Mouse (Mus musculus): ENCODE data around the gene Mtx1. TPM values are rescaled to one million over a fixed set of nuclear protein-coding genes. Genes with fewer than 3 reads are reported as not detected.

The Mtx1 gene
- polyA plus RNA-seq, 1 experiment from 2014 or later, result 204 TPM

GRCm38 (mm10) chr3:89183959-89184315, 43.0 kb downstream of the Mtx1 start:
- no peak for DNase-seq (ENCODE audit: low spot score)
- WGBS, result 70% methylated on average over 6 of the region's 6 CpGs
- Histone ChIP-seq H3K4me1 (peaks cover 62% of the 10 kb centered on the region), H3K9me3 (no peaks in the 10 kb centered on the region), H3K27ac (peak overlapping the region; percentile 92), H3K4me3 (peak overlapping the region; percentile 80), H3K27me3 (ENCODE audit: insufficient read depth, poor library complexity, severe bottlenecking) (peaks cover 23% of the 10 kb centered on the region; the same call in 1 of the 2 replicates), H3K36me3 (peaks cover 44% of the 10 kb centered on the region)

- WGBS, result 6% methylated on average over 39 of the region's 39 CpGs
- peak within 1 kb of the TSS; percentile 92 for H3K27ac ChIP-seq
- peaks cover 41% of the 10 kb centered on the region for H3K36me3 ChIP-seq
- peak within 1 kb of the TSS; percentile 80 for H3K4me3 ChIP-seq
- DNase-seq (ENCODE audit: low spot score), result peak; percentile 97
- peaks cover 63% of the 10 kb centered on the region for H3K4me1 ChIP-seq
- no peaks in the 10 kb centered on the region for H3K9me3 ChIP-seq
- peaks cover 17% of the 10 kb centered on the region; the same call in 1 of the 2 replicates for H3K27me3 ChIP-seq (ENCODE audit: insufficient read depth, poor library complexity, severe bottlenecking)
Observed at GRCm38 (mm10) chr3:89183058-89183958, 43.6 kb downstream of the Mtx1 start, which contains the start of gene Fam189b. Gene Fam189b (plus strand): TSS chr3:89183143.

- H3K27ac ChIP-seq, result peak overlapping the region; percentile 92; the same call in 1 of the 2 replicates
- H3K4me3 ChIP-seq, result peak overlapping the region; percentile 80
- 50% methylated on average over 7 of the region's 7 CpGs for WGBS
- H3K9me3 ChIP-seq, result no peaks in the 10 kb centered on the region
- no peak for DNase-seq (ENCODE audit: low spot score)
- peaks cover 61% of the 10 kb centered on the region for H3K4me1 ChIP-seq
- H3K36me3 ChIP-seq, result peaks cover 37% of the 10 kb centered on the region
- peaks cover 10% of the 10 kb centered on the region; the same call in 1 of the 2 replicates for H3K27me3 ChIP-seq (ENCODE audit: insufficient read depth, poor library complexity, severe bottlenecking)
Observed at GRCm38 (mm10) chr3:89182531-89183057, 44.3 kb downstream of the Mtx1 start.

GRCm38 (mm10) chr3:89181749-89182500, 45.0 kb downstream of the Mtx1 start:
- H3K9me3 ChIP-seq, result no peaks in the 10 kb centered on the region
- 90% methylated on average over 27 of the region's 27 CpGs for WGBS
- no peak for DNase-seq (ENCODE audit: low spot score)
- no peak overlapping the region for H3K27ac ChIP-seq
- peaks cover 54% of the 10 kb centered on the region for H3K4me1 ChIP-seq
- H3K36me3 ChIP-seq, result peaks cover 37% of the 10 kb centered on the region
- no peak overlapping the region for H3K4me3 ChIP-seq
- peaks cover 3% of the 10 kb centered on the region; the same call in 1 of the 2 replicates for H3K27me3 ChIP-seq (ENCODE audit: insufficient read depth, poor library complexity, severe bottlenecking)

GRCm38 (mm10) chr3:89179056-89179455, 47.8 kb downstream of the Mtx1 start:
- Histone ChIP-seq H3K36me3 (peaks cover 63% of the 10 kb centered on the region), H3K4me3 (0 out of 2 replicates have a peak overlapping the region, but pooled peaks have one; percentile 81), H3K27ac (0 out of 2 replicates have a peak overlapping the region, but pooled peaks have one; percentile 42), H3K9me3 (no peaks in the 10 kb centered on the region), H3K27me3 (ENCODE audit: insufficient read depth, poor library complexity, severe bottlenecking) (no peaks in the 10 kb centered on the region), H3K4me1 (peaks cover 32% of the 10 kb centered on the region)
- DNase-seq (ENCODE audit: low spot score), result no peak
- 93% methylated on average over 11 of the region's 11 CpGs for WGBS

GRCm38 (mm10) chr3:89178107-89178385, 48.8 kb downstream of the Mtx1 start:
- 8% methylated on average over 6 of the region's 6 CpGs for WGBS
- H3K36me3 ChIP-seq, result peaks cover 73% of the 10 kb centered on the region
- H3K4me3 ChIP-seq, result peak overlapping the region; percentile 81
- no peaks in the 10 kb centered on the region for H3K27me3 ChIP-seq (ENCODE audit: insufficient read depth, poor library complexity, severe bottlenecking)
- DNase-seq (ENCODE audit: low spot score), result no peak
- H3K27ac ChIP-seq, result peak overlapping the region; percentile 89
- no peaks in the 10 kb centered on the region for H3K9me3 ChIP-seq
- H3K4me1 ChIP-seq, result peaks cover 22% of the 10 kb centered on the region

- Histone ChIP-seq H3K27ac (peak within 1 kb of the TSS; percentile 89), H3K4me3 (peak within 1 kb of the TSS; percentile 81), H3K4me1 (peaks cover 17% of the 10 kb centered on the region), H3K36me3 (peaks cover 78% of the 10 kb centered on the region), H3K27me3 (ENCODE audit: insufficient read depth, poor library complexity, severe bottlenecking) (no peaks in the 10 kb centered on the region), H3K9me3 (no peaks in the 10 kb centered on the region)
- WGBS, result under 1% methylated on average over 43 of the region's 43 CpGs
- DNase-seq (ENCODE audit: low spot score), result peak; percentile 98
Observed at GRCm38 (mm10) chr3:89177242-89178106, 49.4 kb downstream of the Mtx1 start, which contains the start of gene Scamp3. Gene Scamp3 (plus strand): TSS chr3:89177473.

- no peaks in the 10 kb centered on the region for H3K9me3 ChIP-seq
- 86% methylated on average over 7 of the region's 7 CpGs for WGBS
- no peak for DNase-seq (ENCODE audit: low spot score)
- H3K36me3 ChIP-seq, result peaks cover 77% of the 10 kb centered on the region
- H3K27me3 ChIP-seq (ENCODE audit: insufficient read depth, poor library complexity, severe bottlenecking), result no peaks in the 10 kb centered on the region
- H3K4me3 ChIP-seq, result peak overlapping the region; percentile 15; the same call in 1 of the 2 replicates
- no peak overlapping the region for H3K27ac ChIP-seq
- H3K4me1 ChIP-seq, result peaks cover 15% of the 10 kb centered on the region
Observed at GRCm38 (mm10) chr3:89176421-89176820, 50.5 kb downstream of the Mtx1 start.

- H3K27me3 ChIP-seq (ENCODE audit: insufficient read depth, poor library complexity, severe bottlenecking), result no peaks in the 10 kb centered on the region
- peaks cover 76% of the 10 kb centered on the region for H3K36me3 ChIP-seq
- no peak overlapping the region for H3K4me3 ChIP-seq
- WGBS, result 91% methylated on average over 10 of the region's 10 CpGs
- DNase-seq (ENCODE audit: low spot score), result no peak
- H3K9me3 ChIP-seq, result no peaks in the 10 kb centered on the region
- H3K27ac ChIP-seq, result no peak overlapping the region
- H3K4me1 ChIP-seq, result peaks cover 15% of the 10 kb centered on the region
Observed at GRCm38 (mm10) chr3:89175544-89175943, 51.3 kb downstream of the Mtx1 start.

- H3K9me3 ChIP-seq, result no peaks in the 10 kb centered on the region
- no peak for DNase-seq (ENCODE audit: low spot score)
- 0 out of 2 replicates have a peak overlapping the region, but pooled peaks have one; percentile 7 for H3K4me3 ChIP-seq
- WGBS, result 95% methylated on average over 11 of the region's 11 CpGs
- H3K27ac ChIP-seq, result no peak overlapping the region
- H3K36me3 ChIP-seq, result peaks cover 76% of the 10 kb centered on the region
- peaks cover 15% of the 10 kb centered on the region for H3K4me1 ChIP-seq
- H3K27me3 ChIP-seq (ENCODE audit: insufficient read depth, poor library complexity, severe bottlenecking), result no peaks in the 10 kb centered on the region
Observed at GRCm38 (mm10) chr3:89174844-89175243, 52.0 kb downstream of the Mtx1 start.

- H3K4me1 ChIP-seq, result peaks cover 21% of the 10 kb centered on the region
- no peaks in the 10 kb centered on the region for H3K27me3 ChIP-seq (ENCODE audit: insufficient read depth, poor library complexity, severe bottlenecking)
- H3K27ac ChIP-seq, result no peak overlapping the region
- whole genome bisulfite sequencing, result 90% methylated on average over 19 of the region's 19 CpGs
- DNase-seq (ENCODE audit: low spot score), result no peak
- H3K9me3 ChIP-seq, result no peaks in the 10 kb centered on the region
- H3K36me3 ChIP-seq, result peaks cover 49% of the 10 kb centered on the region
- no peak overlapping the region for H3K4me3 ChIP-seq
Observed at GRCm38 (mm10) chr3:89166945-89167344, 59.9 kb downstream of the Mtx1 start.

GRCm38 (mm10) chr3:89165268-89165870, 61.5 kb downstream of the Mtx1 start:
- no peak for DNase-seq (ENCODE audit: low spot score)
- Histone ChIP-seq H3K27ac (peak overlapping the region; percentile 99), H3K9me3 (no peaks in the 10 kb centered on the region), H3K27me3 (ENCODE audit: insufficient read depth, poor library complexity, severe bottlenecking) (no peaks in the 10 kb centered on the region), H3K4me1 (peaks cover 21% of the 10 kb centered on the region), H3K36me3 (peaks cover 35% of the 10 kb centered on the region), H3K4me3 (peak overlapping the region; percentile 96)
- 27% methylated on average over 12 of the region's 12 CpGs for WGBS

Measured in heart, embryonic 10.5 days (tissue).